Mouse (Mus musculus): ENCODE results near the gene Yif1b. TPM values are rescaled to one million over a fixed set of nuclear protein-coding genes. Genes with fewer than 3 reads are reported as not detected.
"Not testable (repeated sequence)": the region's sequence is repeated elsewhere in the genome, so short reads cannot be mapped to it uniquely, and the experiment has no call there.

The Yif1b gene
- total RNA-seq (2015; ENCODE audit: low replicate concordance) (8.5 and 11.5 TPM in 2 replicates), total RNA-seq (2017; ENCODE audit: low replicate concordance) (7.0 and 7.2 TPM in 2 replicates)

DNA sequence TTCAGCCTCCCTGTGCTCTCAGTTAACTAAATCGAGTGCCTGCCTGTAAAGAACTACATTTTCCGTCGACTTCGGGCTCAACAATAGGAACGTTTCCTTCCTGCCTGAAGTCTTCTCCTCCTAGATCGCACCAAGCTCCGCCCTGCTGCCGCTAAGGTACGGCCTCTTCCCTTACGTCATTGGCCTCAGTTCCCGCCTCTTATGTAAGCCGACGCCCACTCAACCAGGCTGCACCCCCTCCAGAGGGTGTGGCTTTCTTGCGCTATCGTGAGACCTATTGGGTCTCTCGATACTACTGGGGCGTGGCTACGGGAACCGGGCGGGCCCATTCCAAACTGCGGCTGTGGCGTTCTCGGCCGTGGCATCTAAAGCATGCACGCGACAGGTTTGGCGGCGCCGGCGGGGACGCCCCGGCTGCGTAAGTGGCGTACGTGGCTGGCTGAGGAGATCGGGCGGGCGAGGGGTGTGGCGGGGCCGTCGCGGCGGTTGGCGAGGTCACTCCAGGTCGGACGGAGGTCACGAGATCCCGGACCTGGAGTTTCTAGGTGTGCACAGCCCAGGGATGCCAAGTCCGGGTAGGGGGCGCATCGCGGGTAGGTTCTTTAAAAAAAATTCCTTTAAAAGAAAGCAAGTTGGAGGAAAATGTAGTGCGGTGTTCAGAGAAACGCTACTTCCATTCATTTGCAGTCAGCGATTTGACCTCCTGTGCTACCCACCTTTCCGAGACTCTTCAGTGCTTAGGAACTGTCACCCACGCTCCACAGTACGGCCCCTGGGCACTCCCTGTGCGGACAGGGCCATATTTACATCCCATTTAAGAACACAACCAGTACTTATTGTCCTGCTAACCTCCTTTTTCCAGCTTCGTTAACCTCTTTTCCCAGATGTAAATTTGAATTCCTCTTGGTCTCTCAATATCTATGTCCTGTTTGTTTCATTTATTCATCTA, at the start of gene Yif1b:
Yif1b (plus strand) TSS at position 311 of the 949 bp plus-strand sequence.
- ATAC-seq (replicated peaks; ENCODE audit: low FRiP score, poor library complexity, severe bottlenecking) = peak; percentile 97

- ATAC-seq (replicated peaks; ENCODE audit: low FRiP score, poor library complexity, severe bottlenecking) = not testable (repeated sequence)
These were observed 43.9 kb upstream of the Yif1b start for GRCm38 (mm10) chr7:29194230-29194629.

- no peak for ATAC-seq (replicated peaks; ENCODE audit: low FRiP score, poor library complexity, severe bottlenecking)
These were observed 35.6 kb upstream of the Yif1b start for GRCm38 (mm10) chr7:29202577-29202976.

DNA sequence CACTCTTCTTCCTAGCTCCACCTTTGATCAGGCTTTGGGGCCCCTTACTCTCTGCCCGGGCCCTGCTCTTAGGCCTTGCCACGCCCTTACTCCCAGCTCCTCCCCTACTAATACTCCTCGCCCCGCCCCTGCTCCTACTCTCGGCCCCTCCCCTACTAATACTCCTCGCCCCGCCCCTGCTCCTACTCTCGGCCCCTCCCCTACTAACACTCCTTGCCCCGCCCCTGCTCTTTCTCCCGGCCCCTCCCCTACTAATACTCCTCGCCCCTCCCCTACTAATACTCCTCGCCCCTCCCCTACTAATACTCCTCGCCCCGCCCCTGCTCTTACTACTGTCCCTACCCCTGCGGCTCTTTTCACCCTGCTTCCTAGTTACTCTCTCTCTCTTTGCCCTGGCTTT, 27.1 kb upstream of the Yif1b start:
- ATAC-seq (replicated peaks; ENCODE audit: low FRiP score, poor library complexity, severe bottlenecking) = peak; percentile 41; the same call in 1 of the 2 replicates

GRCm38 (mm10) chr7:29211415-29212198, 26.5 kb upstream of the Yif1b start:
- peak; percentile 54 for ATAC-seq (replicated peaks; ENCODE audit: low FRiP score, poor library complexity, severe bottlenecking)

DNA sequence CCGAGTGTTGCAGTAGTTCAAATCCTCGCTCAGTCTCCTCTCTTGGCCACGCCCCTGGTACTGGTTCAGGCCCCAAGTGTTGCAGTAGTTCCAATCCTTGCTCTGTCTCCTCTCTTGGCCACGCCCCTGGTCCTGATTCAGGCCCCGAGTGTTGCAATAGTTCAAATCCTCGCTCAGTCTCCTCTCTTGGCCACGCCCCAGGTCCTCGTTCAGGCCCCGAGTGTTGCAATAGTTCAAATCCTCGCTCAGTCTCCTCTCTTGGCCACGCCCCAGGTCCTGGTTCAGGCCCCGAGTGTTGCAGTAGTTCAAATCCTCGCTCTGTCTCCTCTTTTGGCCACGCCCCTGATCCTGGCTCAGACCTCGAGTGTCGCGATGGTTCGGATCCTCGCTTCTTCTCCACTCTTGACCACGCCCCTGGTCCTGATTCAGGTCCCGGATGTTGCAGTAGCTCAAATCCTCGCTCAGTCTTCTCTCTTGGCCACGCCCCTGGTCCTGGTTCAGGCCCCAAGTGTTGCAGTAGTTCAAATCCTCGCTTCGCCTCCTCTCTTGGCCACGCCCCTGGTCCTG, 25.8 kb upstream of the Yif1b start:
- ATAC-seq (replicated peaks; ENCODE audit: low FRiP score, poor library complexity, severe bottlenecking) = no peak

- not testable (repeated sequence) for ATAC-seq (replicated peaks; ENCODE audit: low FRiP score, poor library complexity, severe bottlenecking)
These were observed 25.2 kb upstream of the Yif1b start for GRCm38 (mm10) chr7:29212775-29213560.

DNA sequence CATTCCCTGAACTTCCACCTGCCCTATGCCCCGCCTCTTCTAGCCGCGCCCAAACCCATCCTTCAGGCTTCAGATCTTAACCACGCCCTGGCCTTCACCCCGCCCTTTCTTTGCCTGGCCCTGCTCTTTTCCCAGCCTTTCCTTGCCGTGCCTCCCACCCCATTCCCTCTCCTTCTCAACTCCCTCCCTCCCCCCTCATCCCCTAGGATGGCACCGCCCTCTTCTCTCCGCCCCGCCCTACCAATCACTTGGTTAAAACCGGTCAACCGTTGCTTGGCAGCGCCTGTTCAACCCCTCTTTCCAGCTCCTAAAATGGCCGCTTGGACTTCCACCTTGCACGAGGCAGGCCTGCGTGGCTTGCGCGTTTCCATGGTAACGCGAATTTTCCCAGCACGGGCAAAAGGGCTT, 24.4 kb upstream of the Yif1b start, which contains the start of gene Catsperg1:
Catsperg1 (minus strand) TSS at position 361 of the 408 bp plus-strand sequence.
- ATAC-seq (replicated peaks; ENCODE audit: low FRiP score, poor library complexity, severe bottlenecking) = 0 out of 2 replicates have a peak, but pooled peaks have one; percentile 28

DNA sequence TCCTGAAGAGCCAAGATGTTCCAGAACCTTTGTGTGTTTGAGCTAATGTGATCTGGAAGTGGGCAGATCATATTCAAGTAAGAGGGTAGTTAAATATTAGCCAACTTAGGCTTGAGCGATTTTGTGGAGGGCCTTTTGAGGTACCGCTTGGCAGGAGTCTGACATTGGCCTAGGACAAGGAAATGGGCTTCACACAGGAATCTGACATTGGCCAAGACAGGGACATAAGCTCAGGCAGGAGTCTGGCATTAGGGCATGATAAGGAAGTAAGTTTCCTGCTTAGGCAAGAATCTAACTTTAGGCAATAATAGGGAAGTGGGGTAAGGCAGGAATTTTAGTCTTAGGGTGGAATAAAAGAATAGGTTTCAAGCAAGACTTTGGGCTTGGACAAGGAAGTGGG, 23.9 kb upstream of the Yif1b start:
- ATAC-seq (replicated peaks; ENCODE audit: low FRiP score, poor library complexity, severe bottlenecking) = no peak

DNA sequence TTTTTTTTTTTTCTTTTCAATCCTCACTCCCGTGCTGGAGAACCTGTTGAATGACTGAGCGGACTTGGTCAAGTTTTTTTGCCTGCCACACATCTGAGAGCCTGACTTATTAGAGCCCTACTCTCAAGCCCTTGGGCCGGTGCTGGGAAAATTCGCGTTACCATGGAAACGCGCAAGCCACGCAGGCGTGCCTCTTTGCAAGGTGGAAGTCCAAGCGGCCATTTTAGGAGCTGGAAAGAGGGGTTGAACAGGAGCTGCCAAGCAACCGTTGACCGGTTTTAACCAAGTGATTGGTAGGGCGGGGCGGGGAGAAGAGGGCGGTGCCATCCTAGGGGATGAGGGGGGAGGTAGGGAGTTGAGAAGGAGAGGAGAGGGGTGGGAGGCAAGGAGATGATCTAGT, 23.3 kb upstream of the Yif1b start:
- no peak for ATAC-seq (replicated peaks; ENCODE audit: low FRiP score, poor library complexity, severe bottlenecking)

DNA sequence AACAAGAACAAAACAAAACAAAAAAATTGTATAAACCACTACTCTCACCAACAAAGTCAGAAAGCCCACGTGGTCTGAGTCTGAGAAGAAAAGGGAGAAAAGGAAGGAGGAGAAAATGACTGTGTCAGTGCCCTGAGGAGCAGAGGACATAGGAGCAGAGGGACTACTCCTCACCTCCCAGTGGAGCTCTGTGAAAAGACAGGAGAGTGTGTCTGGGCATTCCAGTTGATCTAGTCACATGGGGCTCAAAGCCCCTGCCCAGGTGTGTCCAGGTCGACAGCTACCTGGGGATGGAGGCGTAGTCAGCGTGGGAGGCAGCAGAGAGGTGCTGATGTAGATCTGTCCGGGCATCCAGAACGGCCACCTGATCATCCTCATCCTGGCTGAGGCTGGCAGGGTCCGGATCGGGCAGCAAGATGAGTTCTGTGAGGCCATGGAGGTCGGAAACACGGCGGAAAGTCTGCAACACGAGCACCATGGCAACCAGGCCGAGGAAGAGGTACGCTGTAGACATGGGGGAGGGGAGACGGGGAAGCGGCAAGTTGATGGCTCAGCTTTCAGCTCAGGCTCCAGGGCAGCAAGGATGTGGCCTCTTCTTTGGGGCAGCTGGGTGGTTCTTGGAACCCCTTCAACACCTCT, 13.3 kb upstream of the Yif1b start:
- ATAC-seq (replicated peaks; ENCODE audit: low FRiP score, poor library complexity, severe bottlenecking) = no peak

- ATAC-seq (replicated peaks; ENCODE audit: low FRiP score, poor library complexity, severe bottlenecking) = no peak
These were observed 12.6 kb upstream of the Yif1b start for GRCm38 (mm10) chr7:29225520-29225919.

DNA sequence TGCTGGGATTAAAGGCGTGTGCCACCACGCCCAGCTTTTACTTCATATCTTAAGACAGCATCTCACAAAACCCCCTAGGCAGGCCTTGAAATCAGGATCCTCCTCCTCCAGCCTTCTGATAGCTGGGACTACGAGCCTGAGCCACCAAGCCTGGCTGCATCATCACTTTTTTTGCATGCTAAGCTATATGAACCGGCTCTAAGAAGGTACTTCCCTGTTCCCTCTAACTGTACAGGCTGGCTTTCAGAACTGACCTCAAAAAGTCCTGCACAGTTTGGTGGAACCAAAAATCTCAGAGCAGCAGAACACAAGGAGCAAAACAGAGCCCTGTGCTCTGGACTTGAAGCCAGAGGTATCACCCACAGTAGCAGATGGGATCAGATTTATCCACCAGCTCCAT, 9.9 kb upstream of the Yif1b start:
- no peak for ATAC-seq (replicated peaks; ENCODE audit: low FRiP score, poor library complexity, severe bottlenecking)

DNA sequence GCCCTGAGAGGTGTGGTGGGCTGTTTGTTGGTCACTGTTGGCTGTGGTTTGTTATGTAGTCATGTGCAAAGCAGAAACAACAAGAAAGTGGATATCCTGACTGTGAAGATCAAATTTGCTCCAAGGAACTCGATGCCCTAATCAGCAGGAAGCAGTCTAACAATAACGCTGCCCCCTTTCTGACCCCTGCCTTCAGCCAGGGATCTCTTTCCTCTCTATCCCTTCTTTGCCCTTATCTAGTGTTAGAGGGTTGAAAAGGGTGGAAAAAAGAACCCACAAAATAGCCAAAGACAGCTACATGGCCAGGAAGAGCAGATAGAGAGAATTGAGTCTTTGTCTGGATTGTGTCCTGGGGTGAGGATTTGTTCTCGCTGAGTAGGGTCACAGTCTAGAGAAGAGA, 7.6 kb upstream of the Yif1b start:
- ATAC-seq (replicated peaks; ENCODE audit: low FRiP score, poor library complexity, severe bottlenecking) = no peak

DNA sequence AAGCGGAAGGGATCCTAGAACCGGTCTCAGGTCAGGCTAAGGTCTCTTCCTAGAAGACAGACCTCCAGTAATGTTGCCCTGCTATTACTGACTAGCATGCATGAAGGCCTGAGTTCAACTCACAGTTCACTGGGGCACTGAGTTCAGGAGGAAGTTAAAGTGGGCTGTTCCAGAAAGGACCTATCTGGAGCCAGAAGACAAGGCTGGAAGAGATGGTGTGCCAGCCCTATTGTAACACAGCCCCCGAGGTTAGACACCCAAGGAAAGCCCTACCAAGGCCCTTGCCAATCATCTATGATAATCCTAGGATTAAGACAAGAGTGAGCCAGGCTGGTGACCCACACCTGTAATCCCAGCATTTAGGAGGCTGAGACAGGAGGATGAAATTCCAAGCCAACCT, 6.6 kb upstream of the Yif1b start:
- ATAC-seq (replicated peaks; ENCODE audit: low FRiP score, poor library complexity, severe bottlenecking) = no peak

DNA sequence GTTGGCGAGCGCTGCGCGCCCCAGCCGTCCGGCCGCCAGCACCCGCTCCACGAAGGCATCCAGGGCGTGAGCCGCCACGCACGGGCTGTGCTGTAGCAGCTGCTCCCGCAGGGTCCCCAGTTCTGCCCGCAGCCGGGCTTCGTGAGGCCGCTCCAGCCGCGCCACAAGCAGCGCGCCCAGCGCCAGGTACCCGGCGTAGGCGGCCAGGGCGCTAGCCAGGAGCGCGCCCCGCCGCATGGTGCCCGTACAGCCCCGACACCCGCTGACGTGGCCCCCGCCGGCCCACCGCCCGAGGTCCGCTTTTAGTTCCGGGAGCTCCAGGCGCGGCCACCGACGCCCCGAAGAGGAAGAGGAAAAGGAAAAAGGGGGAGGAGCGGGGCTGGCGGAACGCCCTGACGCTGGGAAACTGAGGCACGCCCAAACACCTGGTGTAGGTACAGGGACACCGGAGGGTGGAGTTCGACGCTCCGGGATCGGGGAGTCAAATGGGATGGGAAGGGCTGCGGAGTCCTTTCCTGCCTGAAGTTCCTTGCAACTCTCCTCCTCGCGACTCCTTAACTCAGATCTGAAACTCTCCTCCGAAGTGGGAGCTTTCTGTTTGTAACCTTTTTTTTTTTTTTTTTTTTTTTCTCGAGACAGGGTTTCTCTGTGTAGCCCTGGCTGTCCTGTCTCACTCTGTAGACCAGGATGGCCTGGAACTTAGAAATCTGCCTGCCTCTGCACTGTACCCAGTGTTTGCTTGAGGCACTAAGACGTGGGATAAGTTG, 5.7 kb upstream of the Yif1b start, which contains the start of gene Kcnk6:
Kcnk6 (minus strand) TSS at position 269 of the 767 bp plus-strand sequence.
- no peak for ATAC-seq (replicated peaks; ENCODE audit: low FRiP score, poor library complexity, severe bottlenecking)

GRCm38 (mm10) chr7:29233745-29234144, 4.4 kb upstream of the Yif1b start:
- ATAC-seq (replicated peaks; ENCODE audit: low FRiP score, poor library complexity, severe bottlenecking) = no peak

GRCm38 (mm10) chr7:29234661-29235060, 3.5 kb upstream of the Yif1b start:
- no peak for ATAC-seq (replicated peaks; ENCODE audit: low FRiP score, poor library complexity, severe bottlenecking)

All from erythroblast, adult 5-6 weeks (primary cell).